Mouse (Mus musculus) layer of hippocampus, adult 18-20 months (tissue): Measurements from ENCODE around the gene Mfsd9. TPM values are rescaled to one million over a fixed set of nuclear protein-coding genes. Genes with fewer than 3 reads are reported as not detected.

Experiments
- DNase-seq, 2 experiments: peaks; one replicate each; pipeline ENCODE4 v3.0.0; 2022; ENCODE audit warnings: low spot score in 2 of 2
- long read RNA-seq: library from polyadenylated mRNA; stranded (forward); transcript quantifications from one replicate; pipeline ENCODE4 v2.0.0, GENCODE M21; 2021
- total RNA-seq, 2 experiments: library from RNA; stranded (reverse); gene quantifications; 2 replicates each; pipeline ENCODE4 v1.2.3; 2021

Gene Mfsd9
- total RNA-seq: 1 to 10 TPM; 4.9 to 5.1 TPM
- long read RNA-seq, transcript Mfsd9-201 (6 exons, 3,160 nt): major isoform, 6 of 10 reads
- long read RNA-seq, partial matches to known transcripts: 0 of 10 reads
- long read RNA-seq, other reads (novel, unspliced or antisense): 1 of 10 reads

- peak; percentile 84 to 92 for DNase-seq
Measured at GRCm38 (mm10) chr1:40790324-40791141, at the start of gene Mfsd9. Mfsd9 (minus strand) TSS chr1:40790687.

GRCm38 (mm10) chr1:40835468-40835867 is 45.0 kb upstream of the Mfsd9 start:
- no peak for DNase-seq

- no peak for DNase-seq
Measured at GRCm38 (mm10) chr1:40830712-40831507, 40.4 kb upstream of the Mfsd9 start.

- DNase-seq: no peak
Measured at GRCm38 (mm10) chr1:40829213-40829914, 38.9 kb upstream of the Mfsd9 start.

GRCm38 (mm10) chr1:40825826-40826225 is 35.3 kb upstream of the Mfsd9 start:
- no peak for DNase-seq

GRCm38 (mm10) chr1:40824936-40825335 is 34.4 kb upstream of the Mfsd9 start:
- DNase-seq: no peak

- DNase-seq: no peak
Measured at GRCm38 (mm10) chr1:40824517-40824916, 34.0 kb upstream of the Mfsd9 start.

GRCm38 (mm10) chr1:40815071-40815845 is 24.8 kb upstream of the Mfsd9 start:
- DNase-seq: no peak

- DNase-seq: no peak
Measured at GRCm38 (mm10) chr1:40808643-40809042, 18.2 kb upstream of the Mfsd9 start.

GRCm38 (mm10) chr1:40805891-40806290 is 15.4 kb upstream of the Mfsd9 start:
- no peak for DNase-seq

GRCm38 (mm10) chr1:40805351-40805750 is 14.9 kb upstream of the Mfsd9 start, which contains the start of gene Tmem182:
Tmem182 (plus strand) TSS chr1:40805601.
- no peak for DNase-seq

- DNase-seq: no peak
Measured at GRCm38 (mm10) chr1:40804118-40804517, 13.6 kb upstream of the Mfsd9 start.

GRCm38 (mm10) chr1:40802759-40803158 is 12.3 kb upstream of the Mfsd9 start:
- DNase-seq: peak in 1 of 2 experiments; percentile 85

- no peak for DNase-seq
Measured at GRCm38 (mm10) chr1:40800908-40801307, 10.4 kb upstream of the Mfsd9 start.

- DNase-seq: no peak
Measured at GRCm38 (mm10) chr1:40799121-40799520, 8.6 kb upstream of the Mfsd9 start.

- peak; percentile 34 to 85 for DNase-seq
Measured at GRCm38 (mm10) chr1:40797348-40797747, 6.9 kb upstream of the Mfsd9 start.

- DNase-seq: no peak
Measured at GRCm38 (mm10) chr1:40795508-40795907, 5.0 kb upstream of the Mfsd9 start.

- peak in 1 of 2 experiments; percentile 9 for DNase-seq
Measured at GRCm38 (mm10) chr1:40789666-40790233, 737 bp downstream of the Mfsd9 start.

- no peak for DNase-seq
Measured at GRCm38 (mm10) chr1:40788956-40789355, 1.5 kb downstream of the Mfsd9 start.

- DNase-seq: no peak
Measured at GRCm38 (mm10) chr1:40785876-40786445, 4.5 kb downstream of the Mfsd9 start.
